Mouse (Mus musculus) embryonic facial prominence, embryonic 11.5 days (tissue): ENCODE results near the gene Tcf23. TPM values are rescaled to one million over a fixed set of nuclear protein-coding genes. Genes with fewer than 3 reads are reported as not detected.
A peak's percentile ranks its signal among the peaks of the same experiment; 100 is the strongest.

Experiments
- ATAC-seq: fragments of 200-750 bp; cut with Nextera tagmentation; replicated peaks from 2 replicates; pipeline ENCODE4 v1.8.0; 2017; ENCODE audit warnings: low read depth; ENCODE audit not compliant: insufficient number of reproducible peaks, low FRiP score, low TSS enrichment
- DNase-seq: peaks from one replicate; pipeline ENCODE4 v3.0.0-alpha.2; 2015; ENCODE audit warnings: low spot score
- H3K27ac ChIP-seq: fragments of 300-500 bp; sonication (generic); replicated peaks from 2 replicates; pipeline ENCODE4 v1.5.1; 2014; ENCODE audit warnings: mild to moderate bottlenecking, low read depth, low read length, control low read depth
- H3K27me3 ChIP-seq: fragments of 300-500 bp; sonication (generic); 2 replicates; pipeline ENCODE4 v1.6.1; 2014; ENCODE audit warnings: mild to moderate bottlenecking, low read length, moderate library complexity, mixed read lengths; ENCODE audit not compliant: control insufficient read depth, insufficient read depth
- H3K36me3 ChIP-seq: fragments of 300-500 bp; sonication (generic); replicated peaks from 2 replicates; pipeline ENCODE4 v1.6.1; 2014; ENCODE audit warnings: low read depth, mild to moderate bottlenecking, low read length, moderate library complexity, mixed read lengths; ENCODE audit not compliant: control insufficient read depth, insufficient read depth
- H3K4me1 ChIP-seq: fragments of 300-500 bp; sonication (generic); 2 replicates; pipeline ENCODE4 v1.6.1; 2014; ENCODE audit warnings: low read length, mixed read lengths; ENCODE audit not compliant: control insufficient read depth, insufficient read depth
- H3K4me2 ChIP-seq: fragments of 300-500 bp; sonication (generic); 2 replicates; pipeline ENCODE4 v1.6.1; 2014; ENCODE audit warnings: low read depth, mild to moderate bottlenecking, control low read depth, low read length, moderate library complexity
- H3K4me3 ChIP-seq: fragments of 300-500 bp; sonication (generic); 2 replicates; pipeline ENCODE4 v1.5.1; 2014; ENCODE audit warnings: low read depth, low read length, control low read depth
- H3K9ac ChIP-seq: fragments of 300-500 bp; sonication (generic); replicated peaks from 2 replicates; pipeline ENCODE4 v1.6.1; 2014; ENCODE audit warnings: mild to moderate bottlenecking, control low read depth, low read length
- H3K9me3 ChIP-seq: fragments of 300-500 bp; sonication (generic); replicated peaks from 2 replicates; pipeline ENCODE4 v1.6.1; 2016; ENCODE audit warnings: mild to moderate bottlenecking, low read length, inconsistent platforms, mixed read lengths; ENCODE audit not compliant: control insufficient read depth
- WGBS: fragments of 180-500 bp; shearing (Covaris S2); extraction: QIAGEN DNeasy Blood & Tissue Kit; methylation state at CpG from one replicate; pipeline ENCODE4 v1.1.7; 2014; 5-methylcytosine and 5-hydroxymethylcytosine counted together
- polyA plus RNA-seq: library from polyadenylated mRNA; unstranded; fragments of >200 nt; fragmentation: Nextera tagmentation; extraction: Ambion mirVana; gene quantifications from 2 replicates; pipeline ENCODE4 v1.2.1, GENCODE M21; 2014

Gene Tcf23
- not detected in 2 replicates for polyA plus RNA-seq

- ATAC-seq (no peak), DNase-seq (no peak)
- Histone ChIP-seq H3K9me3 (no peaks in the 10 kb centered on the region), H3K4me3 (no peak within 1 kb of the TSS), H3K36me3 (no peaks in the 10 kb centered on the region), H3K9ac (no peak within 1 kb of the TSS), H3K27me3 (no peaks in the 10 kb centered on the region), H3K27ac (no peak within 1 kb of the TSS), H3K4me2 (no peak within 1 kb of the TSS), H3K4me1 (no peaks in the 10 kb centered on the region)
- 75% methylated on average over 8 of the region's 8 CpGs for WGBS
Measured at GRCm38 (mm10) chr5:30968416-30968815, at the start of gene Tcf23. Gene Tcf23 (plus strand): TSS chr5:30968662.

DNA sequence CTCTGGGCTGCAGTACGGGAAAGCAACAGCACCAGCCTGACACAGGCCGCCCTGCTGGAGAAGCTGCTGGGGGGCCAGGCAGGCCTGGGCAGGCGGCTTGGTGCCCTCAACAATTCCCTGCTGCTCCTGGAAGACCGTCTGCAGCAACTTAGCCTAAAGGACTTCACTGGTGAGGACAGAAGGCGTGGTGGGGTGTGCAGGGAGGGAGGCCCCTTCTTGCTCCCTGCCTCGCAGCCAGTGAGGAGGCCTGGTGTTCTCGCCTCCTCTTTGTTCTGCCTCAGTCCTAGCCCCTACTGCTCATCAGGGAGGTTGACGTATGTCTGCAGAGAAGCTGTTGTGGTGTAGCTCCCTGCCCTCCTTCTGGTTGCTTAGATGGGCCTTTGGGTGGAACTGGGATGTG lies 49.8 kb upstream of the Tcf23 start:
- Histone ChIP-seq H3K36me3 (peaks cover 8% of the 10 kb centered on the region), H3K4me1 (peaks cover 5% of the 10 kb centered on the region; the same call in 1 of the 2 replicates), H3K9ac (peak overlapping the region; percentile 18; the same call in 1 of the 2 replicates), H3K9me3 (no peaks in the 10 kb centered on the region), H3K4me3 (no peak overlapping the region), H3K27me3 (no peaks in the 10 kb centered on the region), H3K4me2 (no peak overlapping the region), H3K27ac (no peak overlapping the region)
- ATAC-seq: no peak
- DNase-seq: no peak
- WGBS: 82% methylated on average over 8 of the region's 8 CpGs

DNA sequence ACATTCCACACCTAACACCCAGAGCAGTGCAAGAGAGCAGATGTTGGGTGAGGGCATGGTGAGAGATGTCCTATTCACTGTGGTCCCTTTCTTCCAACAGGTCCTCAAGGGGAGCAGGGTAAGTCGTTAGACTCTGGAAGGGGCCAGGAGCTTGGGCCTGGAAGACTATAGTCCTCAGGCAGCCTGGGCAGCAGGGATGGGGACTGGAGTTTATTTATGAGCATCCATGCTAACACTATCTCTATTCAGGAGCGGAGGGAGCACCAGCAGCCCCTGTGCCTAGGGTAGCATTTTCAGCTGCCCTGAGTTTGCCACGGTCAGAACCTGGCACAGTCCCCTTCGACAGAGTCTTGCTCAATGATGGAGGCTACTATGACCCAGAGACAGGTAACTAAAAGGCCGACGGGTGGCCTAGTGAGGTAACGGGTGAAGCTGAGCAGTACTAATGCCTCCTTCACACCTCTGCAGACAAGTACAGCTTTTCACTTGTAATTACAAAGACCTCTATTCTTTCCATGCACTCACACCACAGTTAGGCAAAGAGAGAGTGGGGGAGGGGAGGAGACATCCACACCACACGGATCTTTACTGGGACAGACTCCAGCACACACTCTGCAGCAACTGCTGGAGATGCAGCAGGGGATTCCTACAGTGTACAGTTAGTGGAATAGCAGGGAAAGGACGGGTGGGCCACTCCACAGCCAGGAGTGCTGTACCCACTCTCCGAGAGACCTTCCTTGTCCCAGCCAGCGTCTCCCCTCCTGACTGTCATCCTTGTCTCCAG lies 48.4 kb upstream of the Tcf23 start:
- ATAC-seq: no peak
- Histone ChIP-seq H3K36me3 (peaks cover 8% of the 10 kb centered on the region), H3K4me2 (no peak overlapping the region), H3K9me3 (no peaks in the 10 kb centered on the region), H3K9ac (no peak overlapping the region), H3K27ac (no peak overlapping the region), H3K4me1 (peaks cover 5% of the 10 kb centered on the region; the same call in 1 of the 2 replicates), H3K27me3 (no peaks in the 10 kb centered on the region), H3K4me3 (no peak overlapping the region)
- no peak for DNase-seq
- WGBS: 66% methylated on average over 11 of the region's 11 CpGs

DNA sequence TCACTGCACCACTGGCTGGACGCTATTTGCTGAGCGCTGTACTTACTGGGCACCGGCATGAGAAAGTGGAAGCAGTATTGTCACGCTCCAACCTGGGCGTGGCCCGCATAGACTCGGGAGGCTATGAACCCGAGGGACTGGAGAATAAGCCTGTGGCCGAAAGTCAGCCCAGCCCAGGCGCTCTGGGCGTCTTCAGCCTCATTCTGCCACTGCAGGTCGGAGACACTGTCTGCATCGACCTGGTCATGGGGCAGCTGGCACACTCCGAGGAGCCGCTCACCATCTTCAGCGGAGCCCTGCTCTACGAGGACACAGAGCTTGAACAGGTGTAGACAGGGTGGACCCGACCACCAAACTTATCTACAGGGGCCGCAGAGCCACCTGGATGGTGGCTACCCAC lies 47.8 kb upstream of the Tcf23 start:
- no peak overlapping the region for H3K27ac ChIP-seq
- DNase-seq: no peak
- peaks cover 5% of the 10 kb centered on the region; the same call in 1 of the 2 replicates for H3K4me1 ChIP-seq
- ATAC-seq: peak; percentile 15; the same call in 1 of the 2 replicates
- no peak overlapping the region for H3K4me3 ChIP-seq
- no peak overlapping the region; the same call in 1 of the 2 replicates for H3K4me2 ChIP-seq
- WGBS: 65% methylated on average over 19 of the region's 19 CpGs
- H3K9me3 ChIP-seq: no peaks in the 10 kb centered on the region
- H3K9ac ChIP-seq: no peak overlapping the region
- H3K36me3 ChIP-seq: peaks cover 8% of the 10 kb centered on the region
- no peaks in the 10 kb centered on the region for H3K27me3 ChIP-seq

DNA sequence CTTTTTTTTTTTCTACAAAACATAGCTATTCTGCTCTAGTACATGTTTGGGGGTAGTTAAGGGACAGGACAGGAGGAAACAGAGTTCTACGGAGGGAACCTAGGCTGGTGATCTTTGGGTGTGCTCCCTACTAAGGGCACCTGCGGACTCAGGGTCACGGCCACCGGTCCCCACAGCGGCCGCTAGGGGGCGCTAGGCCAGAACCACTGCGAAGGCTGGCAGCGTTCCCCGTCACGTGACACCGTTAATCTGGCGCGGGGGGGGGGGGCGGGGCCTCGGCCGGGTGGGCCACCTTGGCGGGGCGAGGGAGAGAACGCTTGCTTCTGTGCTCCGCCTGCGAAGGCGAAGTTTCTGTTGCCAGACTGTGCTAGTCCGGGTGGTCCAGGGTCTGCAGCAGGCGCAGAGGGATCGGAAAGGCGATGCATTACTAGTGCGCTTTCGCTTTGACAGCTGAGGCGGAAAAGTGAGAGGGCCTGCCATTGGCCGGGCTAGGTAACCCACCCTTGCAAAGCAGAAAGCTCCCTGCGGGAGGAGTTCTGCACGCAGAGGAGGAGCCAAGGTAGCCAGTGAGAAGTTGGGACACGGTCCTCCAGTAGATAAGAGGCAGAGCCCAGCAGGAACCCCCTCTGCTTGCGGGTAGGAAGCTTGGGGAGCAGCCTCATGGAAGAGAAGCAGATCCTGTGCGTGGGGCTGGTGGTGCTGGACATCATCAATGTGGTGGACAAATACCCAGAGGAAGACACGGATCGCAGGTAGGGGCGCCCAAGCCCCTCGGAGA lies 47.0 kb upstream of the Tcf23 start, which contains the start of gene Khk:
Gene Khk, plus strand, starts transcription at position 176 of the 778 bp plus-strand sequence.
- DNase-seq (peak; percentile 93), ATAC-seq (peak; percentile 79)
- Histone ChIP-seq H3K9me3 (no peaks in the 10 kb centered on the region), H3K27me3 (no peaks in the 10 kb centered on the region), H3K9ac (peak within 1 kb of the TSS; percentile 32), H3K4me1 (peaks cover 5% of the 10 kb centered on the region; the same call in 1 of the 2 replicates), H3K27ac (peak within 1 kb of the TSS; percentile 60), H3K4me2 (peak within 1 kb of the TSS; percentile 68), H3K4me3 (peak within 1 kb of the TSS; percentile 28), H3K36me3 (peaks cover 8% of the 10 kb centered on the region)
- WGBS: 1% methylated on average over 34 of the region's 40 CpGs

- Histone ChIP-seq H3K9me3 (no peaks in the 10 kb centered on the region), H3K4me2 (no peak overlapping the region; the same call in 1 of the 2 replicates), H3K27me3 (no peaks in the 10 kb centered on the region), H3K36me3 (peaks cover 8% of the 10 kb centered on the region), H3K4me1 (peaks cover 5% of the 10 kb centered on the region; the same call in 1 of the 2 replicates), H3K9ac (no peak overlapping the region), H3K4me3 (no peak overlapping the region), H3K27ac (no peak overlapping the region)
- DNase-seq (no peak), ATAC-seq (no peak)
- 72% methylated on average over 10 of the region's 10 CpGs for WGBS
Measured at GRCm38 (mm10) chr5:30922581-30923041, 45.9 kb upstream of the Tcf23 start.

- Histone ChIP-seq H3K4me2 (no peak overlapping the region), H3K9me3 (no peaks in the 10 kb centered on the region), H3K36me3 (peaks cover 8% of the 10 kb centered on the region), H3K27ac (no peak overlapping the region), H3K9ac (no peak overlapping the region), H3K4me1 (peaks cover 5% of the 10 kb centered on the region; the same call in 1 of the 2 replicates), H3K27me3 (no peaks in the 10 kb centered on the region), H3K4me3 (no peak overlapping the region)
- WGBS: 89% methylated on average over 6 of the region's 6 CpGs
- DNase-seq (no peak), ATAC-seq (no peak)
Measured at GRCm38 (mm10) chr5:30923119-30923518, 45.3 kb upstream of the Tcf23 start.
